Mouse (Mus musculus) spleen, postnatal 36 days (tissue): ENCODE measurements around the gene Sept9.

ENCODE experiments used
- DNase-seq, 2 experiments: peaks; one replicate each; pipeline ENCODE4 v3.0.0; 2022; ENCODE audit warnings: low spot score in 2 of 2, mixed read lengths in 1 of 2

Sept9 gene

GRCm38 (mm10) chr11:117344339-117345021, 145.0 kb downstream of the Sept9 start:
- no peak for DNase-seq

DNA sequence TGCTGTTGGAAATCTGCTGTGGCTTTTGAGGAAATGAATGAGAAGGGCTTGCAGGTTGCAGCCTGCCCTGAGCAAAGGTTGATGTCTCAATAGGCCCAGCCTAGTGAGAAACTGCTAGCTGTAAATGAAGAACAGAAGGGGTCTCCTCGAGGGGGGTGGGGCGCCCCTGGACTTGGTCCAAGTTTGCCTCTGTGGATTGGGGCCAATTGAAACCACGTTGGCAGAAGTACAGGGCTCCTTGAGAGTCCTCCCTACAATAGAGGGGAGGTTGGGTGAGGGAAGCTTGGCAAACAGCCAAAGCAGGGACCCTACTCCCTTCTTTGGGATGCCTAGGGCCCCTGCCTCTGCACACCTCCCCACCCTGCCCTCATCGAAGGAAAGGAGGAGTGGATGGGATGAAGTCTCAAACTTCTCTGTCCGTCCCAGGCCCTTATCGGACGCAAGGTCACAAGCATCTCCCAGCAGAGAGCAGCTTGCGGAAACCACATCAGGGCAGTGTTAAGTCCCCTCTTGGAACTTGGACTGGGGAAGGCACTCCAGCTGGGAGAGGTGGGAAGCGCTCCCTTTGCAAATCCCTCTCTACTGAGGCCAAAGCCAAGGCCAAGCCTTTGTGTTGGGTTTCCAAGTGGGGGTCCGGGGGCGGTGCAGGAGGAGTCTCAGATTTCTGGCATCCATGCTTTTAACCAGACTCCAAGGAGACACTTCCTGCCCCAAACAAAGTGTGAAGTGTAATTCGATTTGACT, 145.7 kb downstream of the Sept9 start:
- no peak for DNase-seq

GRCm38 (mm10) chr11:117347256-117347655, 147.8 kb downstream of the Sept9 start:
- DNase-seq, result no peak

GRCm38 (mm10) chr11:117348429-117349103, 149.1 kb downstream of the Sept9 start:
- no peak for DNase-seq

DNA sequence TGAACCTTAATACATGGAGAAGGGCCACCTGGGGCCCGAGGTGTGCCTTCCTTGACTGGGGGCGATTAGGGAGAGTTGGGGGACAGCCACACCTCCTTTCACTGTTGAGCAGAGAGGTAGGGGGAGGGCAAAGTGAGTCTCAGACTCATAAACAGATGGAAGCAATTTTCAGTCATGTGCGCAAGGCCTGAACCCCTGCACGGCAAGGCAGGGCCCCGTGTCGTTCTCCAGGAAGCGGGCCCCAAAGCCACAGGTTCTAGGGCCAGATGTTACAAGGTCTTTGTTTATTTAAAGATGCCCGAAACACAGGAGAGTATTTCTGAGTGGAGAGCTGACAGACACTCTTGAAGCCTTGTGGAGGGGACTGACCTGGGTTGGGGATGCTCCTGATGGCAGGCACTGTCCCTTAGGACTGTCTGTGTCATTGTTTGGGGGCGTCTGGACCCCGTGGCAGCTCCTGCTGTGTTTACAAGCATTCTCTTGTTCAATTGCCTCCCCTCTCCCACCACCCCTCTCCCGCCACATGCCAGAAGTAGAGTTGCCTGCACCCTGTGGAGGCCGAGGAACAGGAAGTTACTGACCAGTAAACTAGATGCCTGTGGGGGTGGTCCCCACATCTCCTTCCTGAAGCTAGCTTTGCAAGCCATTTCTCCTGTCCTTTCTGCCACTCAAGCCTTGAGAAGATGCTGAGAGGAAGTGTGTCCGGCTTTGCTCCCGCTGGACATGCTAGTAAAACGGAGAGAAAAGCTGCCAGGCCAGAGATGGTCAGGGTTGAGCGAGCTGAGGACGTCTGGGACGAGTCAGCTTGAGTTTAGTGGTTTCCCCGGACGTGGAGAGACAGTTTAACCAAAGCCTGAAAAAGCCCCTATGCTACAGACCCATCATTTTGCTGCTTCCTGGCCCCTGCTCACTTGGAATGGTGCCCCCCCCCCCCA, 150.2 kb downstream of the Sept9 start:
- DNase-seq, result peak; percentile 68

- DNase-seq, result no peak
Measured at GRCm38 (mm10) chr11:117350462-117351222, 151.2 kb downstream of the Sept9 start.

- DNase-seq, result no peak
Measured at GRCm38 (mm10) chr11:117353126-117353525, 153.7 kb downstream of the Sept9 start.

GRCm38 (mm10) chr11:117354107-117354506, 154.6 kb downstream of the Sept9 start:
- no peak for DNase-seq

GRCm38 (mm10) chr11:117356937-117357336, 157.5 kb downstream of the Sept9 start:
- DNase-seq, result no peak

- DNase-seq, result peak; percentile 85 to 91
Measured at GRCm38 (mm10) chr11:117357916-117358639, 158.6 kb downstream of the Sept9 start.

DNA sequence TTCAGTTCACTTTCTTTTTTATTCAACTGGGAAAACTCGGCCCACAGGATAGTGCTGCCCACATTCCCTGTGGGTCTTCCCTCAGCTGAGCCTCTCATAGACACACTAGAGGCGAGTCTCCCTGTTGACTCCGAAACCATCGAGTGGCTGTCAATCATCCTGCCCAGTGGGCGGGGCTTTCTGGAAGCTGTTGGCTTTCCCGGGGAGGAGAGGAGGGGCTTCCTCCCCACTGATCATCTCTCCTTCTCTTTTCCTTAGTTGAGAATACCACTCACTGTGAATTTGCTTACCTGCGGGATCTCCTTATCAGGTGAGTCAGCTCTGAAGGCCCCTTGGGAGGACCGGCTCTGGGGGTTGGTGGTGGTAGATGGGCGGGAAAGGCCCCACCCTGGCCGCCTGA, 159.7 kb downstream of the Sept9 start:
- DNase-seq, result no peak

- DNase-seq, result peak; percentile 51 to 54
Measured at GRCm38 (mm10) chr11:117359870-117360269, 160.4 kb downstream of the Sept9 start.

DNA sequence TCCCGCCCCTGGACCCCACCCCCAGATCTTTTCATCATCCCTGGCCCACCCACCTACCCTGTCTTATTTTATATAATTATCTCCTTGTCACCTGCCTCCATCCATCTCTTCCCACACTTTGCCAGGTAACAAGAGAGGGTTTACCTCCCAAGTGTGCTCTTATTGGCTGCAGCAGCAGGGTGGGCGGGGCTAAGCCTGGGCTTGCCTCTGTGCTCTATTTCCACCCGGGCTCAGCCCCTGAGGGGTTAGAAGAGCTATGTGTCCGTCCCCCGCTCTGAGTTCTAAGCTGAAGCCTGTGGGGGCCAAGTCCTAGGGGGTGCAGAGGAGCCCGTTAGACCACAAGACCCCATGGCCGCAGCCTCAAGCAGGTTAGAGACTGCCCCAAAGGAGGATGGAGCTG, 161.1 kb downstream of the Sept9 start:
- no peak for DNase-seq

- DNase-seq, result no peak
Measured at GRCm38 (mm10) chr11:117362307-117362706, 162.8 kb downstream of the Sept9 start.

DNA sequence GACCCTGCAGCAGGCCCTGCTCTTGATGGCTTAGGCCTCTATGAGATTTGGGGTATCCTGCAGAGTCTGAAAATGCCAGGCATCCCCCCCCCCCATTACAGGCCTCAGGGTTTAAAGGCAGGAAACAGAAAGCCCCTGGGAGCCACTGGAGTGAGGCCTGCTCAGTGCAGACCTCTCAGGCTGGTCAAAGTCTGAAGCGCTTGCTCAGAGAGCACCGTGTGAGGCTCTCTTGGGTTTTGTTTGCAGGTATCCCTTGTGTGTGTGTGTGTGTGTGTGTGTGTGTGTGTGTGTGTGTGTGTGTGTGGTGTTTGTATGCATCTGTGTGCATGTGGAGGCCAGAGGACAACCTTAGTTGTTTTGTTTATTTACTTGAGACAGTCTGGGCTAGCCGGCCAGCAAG, 164.5 kb downstream of the Sept9 start:
- no peak for DNase-seq

DNA sequence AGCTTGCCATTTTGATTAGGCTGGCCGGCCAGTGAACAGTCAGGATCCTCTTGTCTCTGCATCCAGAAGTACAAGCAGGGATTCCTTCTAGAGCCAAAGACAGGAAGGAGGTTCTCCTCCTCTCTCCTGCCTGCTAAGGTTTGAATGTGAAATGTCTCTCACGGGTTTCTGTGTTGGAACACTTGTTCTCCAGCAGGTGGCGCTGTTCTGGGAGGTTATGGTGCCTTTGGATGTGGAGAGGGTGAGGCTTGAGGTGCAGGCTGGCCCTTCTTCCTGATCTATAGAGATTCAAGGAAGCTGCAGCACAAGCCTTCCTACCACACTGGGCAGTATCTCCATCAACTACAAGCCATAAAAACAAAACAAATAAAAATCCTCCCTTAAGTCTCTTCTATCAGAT, 167.0 kb downstream of the Sept9 start:
- DNase-seq, result no peak

- no peak for DNase-seq
Measured at GRCm38 (mm10) chr11:117366861-117367357, 167.4 kb downstream of the Sept9 start.

- DNase-seq, result no peak
Measured at GRCm38 (mm10) chr11:117367937-117368336, 168.5 kb downstream of the Sept9 start.

- no peak for DNase-seq
Measured at GRCm38 (mm10) chr11:117369347-117369746, 169.9 kb downstream of the Sept9 start.

GRCm38 (mm10) chr11:117370262-117370850, 170.9 kb downstream of the Sept9 start:
- DNase-seq, result no peak
